Comparison of ENCODE assay signal across 15 mouse cellular contexts in genomic region chr11:72068026-72068425, GRCm38 (mm10). TPM values are rescaled to one million over a fixed set of nuclear protein-coding genes. Genes with fewer than 3 reads are reported as not detected.
DNase-seq lines count a peak whose midpoint lies in the region; ATAC-seq and TF ChIP-seq lines count a peak whose summit lies in the region.
"Had no signal": no experiment of that assay in that cellular context is flagged by ENCODE, and none has a peak within 500 bp of the region (broad histone marks: within the 10 kb centered on the region; RNA-seq: fewer than 3 reads in every experiment).

No protein-coding gene starts in this region.

- 32% methylated on average over 7 of the region's 7 CpGs for WGBS in neural tube, embryonic 15.5 days

- H3K4me1 ChIP-seq in neural tube, embryonic 15.5 days: peaks cover 16% of the 10 kb centered on the region; the same call in 1 of the 2 replicates
- H3K4me1 ChIP-seq: heart, embryonic 12.5 days had no signal

- H3K27me3 ChIP-seq in neural tube, embryonic 15.5 days (replicated peaks): no peaks in the 10 kb centered on the region
- H3K27me3 ChIP-seq: embryonic facial prominence, embryonic 13.5 days; limb, embryonic 13.5 days had no signal

- H3K4me3 ChIP-seq in left cerebral cortex, adult 2 months: no peak overlapping the region
- H3K4me3 ChIP-seq in neural tube, embryonic 15.5 days (replicated peaks): no peak overlapping the region
- H3K4me3 ChIP-seq: embryonic facial prominence, embryonic 13.5 days; heart, embryonic 12.5 days; limb, embryonic 13.5 days had no signal

- H3K9ac ChIP-seq in neural tube, embryonic 15.5 days (replicated peaks): no peak overlapping the region
- H3K9ac ChIP-seq: embryonic facial prominence, embryonic 13.5 days; heart, embryonic 12.5 days; limb, embryonic 13.5 days; lung, embryonic 14.5 days had no signal

- H3K27ac ChIP-seq in left cerebral cortex, adult 2 months: no peak overlapping the region
- peak overlapping the region; percentile 54 for H3K27ac ChIP-seq in neural tube, embryonic 15.5 days (replicated peaks)
- H3K27ac ChIP-seq: embryonic facial prominence, embryonic 13.5 days; limb, embryonic 13.5 days had no signal

- H3K9me3 ChIP-seq in neural tube, embryonic 15.5 days (replicated peaks): 0 out of 2 replicates have a peak, but pooled peaks cover 14% of the 10 kb centered on the region

- intact Hi-C loops in left cerebral cortex, postnatal 25 days (cut with DNase I): no loop called here
- intact Hi-C loops in left cerebral cortex, adult 2 months (cut with DNase I): no loop called here

- ATAC-seq in neural tube, embryonic 15.5 days (ENCODE audit: low FRiP score): no peak
- ATAC-seq: inflammation-experienced regulatory T-cells, adult 6 months had no signal

- TF ChIP-seq CTCF in left cerebral cortex, adult 2 months (IDR thresholded peaks at IDR 0.05): no peak

- H3K4me2 ChIP-seq in neural tube, embryonic 15.5 days: no peak overlapping the region
- H3K4me2 ChIP-seq: embryonic facial prominence, embryonic 13.5 days; heart, embryonic 12.5 days; limb, embryonic 13.5 days; lung, embryonic 14.5 days had no signal

- DNase-seq in left cerebral cortex, postnatal 25 days (ENCODE audit: low spot score in 2 of 2): peak; percentile 45 to 63
- no peak for DNase-seq in left cerebral cortex, adult 2 months (ENCODE audit: extremely low spot score in 1 of 2, low spot score in 2 of 2)
- peak; percentile 77 for DNase-seq in cerebellum, adult 11-12 months
- DNase-seq in cerebellum, postnatal 25 days: peak; percentile 64 to 72
- DNase-seq in urinary bladder, postnatal 36 days (ENCODE audit: low spot score in 2 of 2): no peak
- no peak for DNase-seq in Muller cell, postnatal 12 days (ENCODE audit: inconsistent ontology term)
- DNase-seq: kidney, postnatal 14 days; lung, embryonic 14.5 days; thymus, postnatal 14 days had no signal

- peaks cover 14% of the 10 kb centered on the region for H3K36me3 ChIP-seq in neural tube, embryonic 15.5 days
- H3K36me3 ChIP-seq: limb, embryonic 13.5 days had no signal

RNA-seq across cellular contexts. Expression of gene Pimreg, which starts 26.2 kb away (rescaled TPM):
- under 1 TPM; 0.25 to 0.53 TPM for total RNA-seq in left cerebral cortex, postnatal 25 days (2021)
- under 1 TPM in 1 of 2 experiments, not detected in 1; 0.23 TPM for total RNA-seq in left cerebral cortex, adult 2 months (2021)
- 19.1 and 33.3 TPM in 2 replicates for polyA plus RNA-seq in neural tube, embryonic 15.5 days (2015; fragmentation: Nextera tagmentation; extraction: Ambion mirVana)
- total RNA-seq: gastrocnemius, adult 18-20 months had no signal

RNA-seq across cellular contexts. Expression of gene Aipl1, which starts 30.7 kb away (rescaled TPM):
- total RNA-seq in left cerebral cortex, postnatal 25 days (2021): under 1 TPM in 1 of 2 experiments, not detected in 1; 0.14 TPM
- total RNA-seq in left cerebral cortex, adult 2 months (2021): not detected
- 0.36 and 0.41 TPM in 2 replicates for polyA plus RNA-seq in neural tube, embryonic 15.5 days (2015; fragmentation: Nextera tagmentation; extraction: Ambion mirVana)
- total RNA-seq: gastrocnemius, adult 18-20 months had no signal

Comparison
In these comparisons a context has a peak if more than half of its experiments do, and no peak if none do; other contexts are left out.
1. DNase-seq: peak in left cerebral cortex, postnatal 25 days (2 of 2), cerebellum, adult 11-12 months (single experiment) and cerebellum, postnatal 25 days (2 of 2); none in left cerebral cortex, adult 2 months (0 of 2), urinary bladder, postnatal 36 days (0 of 2) and Muller cell, postnatal 12 days (single experiment).